Comparison of ENCODE assay signal across 14 mouse cellular contexts in the genomic region with DNA sequence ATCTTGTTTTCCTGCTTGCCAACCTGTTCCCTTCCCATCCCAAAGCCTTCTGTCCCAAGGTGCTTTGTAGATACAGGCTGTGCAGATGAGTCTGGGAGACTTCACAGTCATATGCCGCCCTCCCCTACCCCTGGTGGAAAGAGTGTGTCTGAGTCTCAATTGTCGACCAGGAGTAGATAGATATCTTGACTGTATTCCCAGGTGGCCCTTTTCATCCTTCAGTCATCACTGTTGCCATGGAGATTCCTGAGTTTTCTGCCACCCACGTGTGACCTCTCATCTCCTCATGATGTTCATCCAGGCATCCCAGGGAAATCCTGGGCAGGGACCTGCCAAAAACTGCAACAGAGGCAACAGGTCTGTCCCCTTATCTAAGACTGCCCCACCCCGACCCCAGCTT.
"Had no signal": no experiment of that assay in that cellular context is flagged by ENCODE, and none has a peak within 500 bp of the region (broad histone marks: within the 10 kb centered on the region; RNA-seq: fewer than 3 reads in every experiment).

No protein-coding gene starts in this region.

- H3K9ac ChIP-seq: limb, embryonic 15.5 days; liver, embryonic 12.5 days; neural tube, embryonic 15.5 days had no signal

- H3K4me2 ChIP-seq: limb, embryonic 15.5 days; liver, embryonic 12.5 days; neural tube, embryonic 15.5 days had no signal

- H3K4me1 ChIP-seq: limb, embryonic 15.5 days; liver, embryonic 12.5 days had no signal

- H3K36me3 ChIP-seq: limb, embryonic 15.5 days; liver, embryonic 12.5 days; neural tube, embryonic 15.5 days had no signal

- H3K9me3 ChIP-seq: limb, embryonic 15.5 days; neural tube, embryonic 15.5 days had no signal

- H3K27ac ChIP-seq: left cerebral cortex, adult 2 months; limb, embryonic 15.5 days; liver, embryonic 12.5 days; neural tube, embryonic 15.5 days had no signal

- H3K27me3 ChIP-seq: neural tube, embryonic 15.5 days had no signal

- DNase-seq: kidney, adult 9 months; kidney, postnatal 10 days; kidney, postnatal 4 days; lung, postnatal 14 days; right cerebral cortex, adult 18-20 months; right cerebral cortex, postnatal 25 days; thymus, postnatal 36 days had no signal

- H3K4me3 ChIP-seq: left cerebral cortex, adult 2 months; limb, embryonic 15.5 days; liver, embryonic 12.5 days; myocyte; neural tube, embryonic 15.5 days had no signal

- ATAC-seq: inflammation-experienced regulatory T-cells, adult 6 months; intestine, postnatal 0 days; liver, embryonic 12.5 days had no signal
